Mouse (Mus musculus) ES-E14 (cell line): Measurements from ENCODE around the gene Grb10. TPM values are rescaled to one million over a fixed set of nuclear protein-coding genes. Genes with fewer than 3 reads are reported as not detected.

Experiments used
- DNase-seq: peaks from one replicate; pipeline ENCODE4 v3.0.0-alpha.2; 2013; ENCODE audit warnings: low read depth, low spot score
- H3K27ac ChIP-seq: 2 replicates; pipeline ENCODE4 v1.5.1; 2012; ENCODE audit warnings: low read depth, mild to moderate bottlenecking, low read length, moderate library complexity, mixed read lengths; ENCODE audit not compliant: poor library complexity, insufficient read depth, severe bottlenecking
- H3K36me3 ChIP-seq: 2 replicates; pipeline ENCODE4 v1.6.1; 2012; ENCODE audit warnings: mild to moderate bottlenecking, low read length, moderate library complexity, mixed read lengths; ENCODE audit not compliant: control insufficient read depth, poor library complexity, insufficient read depth, severe bottlenecking
- H3K4me1 ChIP-seq, 2 experiments: fragments of 150-350 bp in 1 of 2; sonication (generic) in 1 of 2; 2 replicates each; pipeline ENCODE4 v1.6.1; 2012; ENCODE audit warnings: low read length in 2 of 2, mild to moderate bottlenecking in 1 of 2, mixed read lengths in 1 of 2; ENCODE audit not compliant: control insufficient read depth in 2 of 2, insufficient read depth in 2 of 2, poor library complexity in 1 of 2
- H3K4me3 ChIP-seq, 2 experiments: fragments of 150-350 bp in 1 of 2; sonication (generic) in 1 of 2; 2 replicates each; pipeline ENCODE4 v1.5.1; 2012; ENCODE audit warnings: low read length in 2 of 2, low read depth in 1 of 2, mild to moderate bottlenecking in 1 of 2, mixed read lengths in 1 of 2; ENCODE audit not compliant: insufficient read depth in 1 of 2, poor library complexity in 1 of 2, severe bottlenecking in 1 of 2
- H3K9ac ChIP-seq: 2 replicates; pipeline ENCODE4 v1.6.1; 2012; ENCODE audit warnings: low read depth, mild to moderate bottlenecking, low read length, mixed read lengths; ENCODE audit not compliant: poor library complexity, insufficient read depth, severe bottlenecking
- H3K9me3 ChIP-seq: fragments of 150-350 bp; sonication (generic); 2 replicates; pipeline ENCODE4 v1.6.1; 2012; ENCODE audit warnings: low read depth, mild to moderate bottlenecking, low read length; ENCODE audit not compliant: control insufficient read depth, insufficient read depth
- CHD2 ChIP-seq: IDR thresholded peaks from 2 replicates; pipeline ENCODE4 v1.6.1; 2014; ENCODE audit warnings: mild to moderate bottlenecking, low read depth, low read length, inconsistent platforms
- HCFC1 ChIP-seq: IDR thresholded peaks from 2 replicates; pipeline ENCODE4 v1.6.1; 2012; ENCODE audit warnings: low read length, inconsistent platforms, borderline replicate concordance; ENCODE audit not compliant: insufficient read depth
- MAFK ChIP-seq: IDR thresholded peaks from 2 replicates; pipeline ENCODE4 v1.6.1; 2014; ENCODE audit warnings: mild to moderate bottlenecking, low read depth, low read length, inconsistent platforms; ENCODE audit not compliant: insufficient read depth
- ZC3H11A ChIP-seq: IDR thresholded peaks from 2 replicates; pipeline ENCODE4 v1.6.1; 2012; ENCODE audit warnings: low read depth, mild to moderate bottlenecking, inconsistent platforms, low read length, borderline replicate concordance
- ZNF384 ChIP-seq: IDR thresholded peaks from 2 replicates; pipeline ENCODE4 v1.6.1; 2012; ENCODE audit warnings: low read depth, low read length, inconsistent platforms
- in situ Hi-C, 2 experiments: fragments of 600-800 bp; cut with MboI; formaldehyde crosslinking; loops; one replicate each; pipeline ENCODE4 v1.15.1; 2025; ENCODE audit warnings: low sequenced_read_pairs in 2 of 2, inconsistent platforms in 1 of 2; ENCODE audit not compliant: unreplicated experiment in 2 of 2
- total RNA-seq: library from RNA; depleted of rRNA; stranded (reverse); fragments of 300-350 nt; gene quantifications from 2 replicates; pipeline ENCODE4 v1.2.3, GENCODE M21; 2012

The Grb10 gene
- total RNA-seq, 1 experiment, result 33.4 TPM

GRCm38 (mm10) chr11:11897645-11898357 is 140.7 kb downstream of the Grb10 start, which contains the start of gene Ddc:
Ddc (minus strand) TSS chr11:11898144.
- Histone ChIP-seq H3K27ac (no peak within 1 kb of the TSS), H3K4me3 (no peak within 1 kb of the TSS), H3K9me3 (no peaks in the 10 kb centered on the region), H3K4me1 (peaks cover 0 to 3% of the 10 kb centered on the region in 2 experiments; a peak in 1 of 4 replicates), H3K9ac (no peak within 1 kb of the TSS), H3K36me3 (no peaks in the 10 kb centered on the region)
- in situ Hi-C loops, result no loop called here
- no peak for DNase-seq
- TF ChIP-seq ZNF384 (no peak), CHD2 (no peak), ZC3H11A (no peak), HCFC1 (no peak), MAFK (no peak)

- Histone ChIP-seq H3K36me3 (no peaks in the 10 kb centered on the region), H3K4me3 (no peak overlapping the region), H3K9me3 (no peaks in the 10 kb centered on the region), H3K9ac (no peak overlapping the region), H3K4me1 (peaks cover 0 to 5% of the 10 kb centered on the region in 2 experiments; a peak in 1 of 4 replicates), H3K27ac (no peak overlapping the region)
- no peak for DNase-seq
- in situ Hi-C loops, result no loop called here
- no peak for TF ChIP-seq ZNF384
- TF ChIP-seq ZC3H11A, result no peak
- no peak for TF ChIP-seq HCFC1
- no peak for TF ChIP-seq MAFK
- TF ChIP-seq CHD2, result no peak
These were observed 143.0 kb downstream of the Grb10 start for GRCm38 (mm10) chr11:11895479-11895878.

GRCm38 (mm10) chr11:11893769-11894168 is 144.7 kb downstream of the Grb10 start:
- Histone ChIP-seq H3K4me3 (no peak overlapping the region), H3K4me1 (peaks cover 0 to 5% of the 10 kb centered on the region in 2 experiments; a peak in 1 of 4 replicates), H3K36me3 (no peaks in the 10 kb centered on the region), H3K27ac (no peak overlapping the region), H3K9ac (no peak overlapping the region), H3K9me3 (no peaks in the 10 kb centered on the region)
- DNase-seq, result no peak
- in situ Hi-C loops, result no loop called here
- TF ChIP-seq MAFK (no peak), CHD2 (no peak), HCFC1 (no peak), ZC3H11A (no peak), ZNF384 (no peak)

GRCm38 (mm10) chr11:11892993-11893602 is 145.4 kb downstream of the Grb10 start:
- peaks cover 0 to 5% of the 10 kb centered on the region in 2 experiments; a peak in 1 of 4 replicates for H3K4me1 ChIP-seq
- H3K9ac ChIP-seq, result no peak overlapping the region
- DNase-seq, result no peak
- TF ChIP-seq ZNF384 (no peak), ZC3H11A (no peak), CHD2 (no peak), MAFK (no peak), HCFC1 (no peak)
- H3K27ac ChIP-seq, result no peak overlapping the region
- in situ Hi-C loops, result no loop called here
- no peaks in the 10 kb centered on the region for H3K9me3 ChIP-seq
- H3K36me3 ChIP-seq, result no peaks in the 10 kb centered on the region
- H3K4me3 ChIP-seq, result no peak overlapping the region; a peak in 1 of 4 replicates
